Mouse (Mus musculus) bone marrow, adult 2 months (tissue): ENCODE measurements around the gene Slc27a2. TPM values are rescaled to one million over a fixed set of nuclear protein-coding genes. Genes with fewer than 3 reads are reported as not detected.

Experiments
- H3K27ac ChIP-seq: fragments of 200-500 bp; 2 replicates; pipeline ENCODE4 v1.5.1; 2012; ENCODE audit warnings: low read depth, mild to moderate bottlenecking, control low read depth, inconsistent platforms, low read length; ENCODE audit not compliant: control insufficient read depth, poor library complexity, insufficient read depth
- H3K4me1 ChIP-seq: fragments of 200-500 bp; 2 replicates; pipeline ENCODE4 v1.6.1; 2011; ENCODE audit warnings: low read length; ENCODE audit not compliant: control insufficient read depth, insufficient read depth
- H3K4me3 ChIP-seq: fragments of 200-500 bp; replicated peaks from 2 replicates; pipeline ENCODE3; 2011; ENCODE audit warnings: mild to moderate bottlenecking, low read depth, low read length, control low read depth; ENCODE audit not compliant: control insufficient read depth
- CTCF ChIP-seq: fragments of 200-500 bp; IDR thresholded peaks from 2 replicates; pipeline ENCODE4 v1.5.1; 2011; ENCODE audit warnings: low read length, control low read depth; ENCODE audit not compliant: control insufficient read depth, insufficient read depth
- POLR2A ChIP-seq: fragments of 200-500 bp; IDR thresholded peaks from 2 replicates; pipeline ENCODE4 v1.6.1; 2011; ENCODE audit warnings: low read depth, mild to moderate bottlenecking, control low read depth, low read length, borderline replicate concordance; ENCODE audit not compliant: control insufficient read depth
- WGBS: fragments of 180-500 bp; shearing (Covaris S2); methylation state at CpG from one replicate; pipeline ENCODE4 v1.1.7; 2018; 5-methylcytosine and 5-hydroxymethylcytosine counted together
- polyA plus RNA-seq: library from polyadenylated mRNA; stranded (reverse); fragments of >200 nt; gene quantifications from 2 replicates; pipeline ENCODE4 v1.2.4, GENCODE M21; 2011; ENCODE audit warnings: low replicate concordance; ENCODE audit not compliant: missing spikeins, insufficient read depth, insufficient read length

Gene Slc27a2
- polyA plus RNA-seq, result 0.77 and 13.0 TPM in 2 replicates

GRCm38 (mm10) chr2:126552357-126553290, at the start of gene Slc27a2:
Gene Slc27a2, plus strand, starts transcription at chr2:126552407.
- Histone ChIP-seq H3K4me1 (peaks cover 4% of the 10 kb centered on the region; the same call in 1 of the 2 replicates), H3K4me3 (peak within 1 kb of the TSS; percentile 37), H3K27ac (no peak within 1 kb of the TSS)
- 1% methylated on average over 61 of the region's 61 CpGs for WGBS
- no peak for TF ChIP-seq POLR2A

DNA sequence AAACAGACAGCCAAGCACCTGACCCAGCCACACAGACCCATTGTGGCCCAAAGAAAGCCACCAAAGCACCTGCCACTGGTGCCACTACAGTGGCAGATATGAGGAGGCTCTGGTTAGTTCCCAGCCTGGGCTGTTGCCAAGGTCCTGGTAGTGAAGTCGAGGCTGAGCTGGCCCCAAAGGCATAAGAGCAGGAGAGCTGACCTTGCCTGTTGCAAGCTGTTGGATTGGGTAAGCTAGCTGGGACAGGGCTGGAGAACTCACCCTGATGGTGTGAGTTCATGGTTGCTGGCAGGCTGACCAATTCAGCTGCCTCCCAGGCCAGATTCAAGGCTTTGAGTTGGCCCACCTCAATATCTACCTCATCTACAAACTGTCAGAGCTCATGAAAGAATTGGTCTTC, 47.1 kb upstream of the Slc27a2 start:
- H3K4me1 ChIP-seq, result peaks cover 2% of the 10 kb centered on the region; the same call in 1 of the 2 replicates
- WGBS, result 19% methylated on average over 1 of the region's 1 CpGs
- H3K4me3 ChIP-seq, result no peak overlapping the region
- no peak overlapping the region for H3K27ac ChIP-seq
- TF ChIP-seq POLR2A (no peak), CTCF (no peak)

GRCm38 (mm10) chr2:126507477-126507876, 44.7 kb upstream of the Slc27a2 start:
- TF ChIP-seq CTCF (no peak), POLR2A (no peak)
- whole genome bisulfite sequencing, result 56% methylated on average over 5 of the region's 5 CpGs
- H3K4me1 ChIP-seq, result peaks cover 2% of the 10 kb centered on the region; the same call in 1 of the 2 replicates

GRCm38 (mm10) chr2:126508228-126508627, 44.0 kb upstream of the Slc27a2 start:
- H3K4me1 ChIP-seq, result peaks cover 2% of the 10 kb centered on the region; the same call in 1 of the 2 replicates
- TF ChIP-seq CTCF (no peak), POLR2A (no peak)
- no peak overlapping the region for H3K4me3 ChIP-seq
- H3K27ac ChIP-seq, result no peak overlapping the region
- WGBS, result 12% methylated on average over 1 of the region's 1 CpGs

More at GRCm38 (mm10) chr2:126507477-126507876, 44.7 kb upstream of the Slc27a2 start:
- Histone ChIP-seq H3K27ac (no peak overlapping the region), H3K4me3 (no peak overlapping the region)

- no peak for TF ChIP-seq CTCF
- TF ChIP-seq POLR2A, result no peak
- Histone ChIP-seq H3K27ac (peak overlapping the region; percentile 53; the same call in 1 of the 2 replicates), H3K4me3 (no peak overlapping the region), H3K4me1 (peaks cover 4% of the 10 kb centered on the region)
- WGBS, result 14% methylated on average over 6 of the region's 6 CpGs
Observed at GRCm38 (mm10) chr2:126515069-126515826, 37.0 kb upstream of the Slc27a2 start.

- WGBS, result 24% methylated on average over 11 of the region's 11 CpGs
- Histone ChIP-seq H3K27ac (no peak overlapping the region), H3K4me1 (peaks cover 4% of the 10 kb centered on the region), H3K4me3 (no peak overlapping the region)
- TF ChIP-seq CTCF (no peak), POLR2A (no peak)
Observed at GRCm38 (mm10) chr2:126519872-126520581, 32.2 kb upstream of the Slc27a2 start.

GRCm38 (mm10) chr2:126520828-126521227, 31.4 kb upstream of the Slc27a2 start:
- H3K27ac ChIP-seq, result no peak overlapping the region
- 12% methylated on average over 7 of the region's 7 CpGs for WGBS
- H3K4me1 ChIP-seq, result peaks cover 1% of the 10 kb centered on the region; the same call in 1 of the 2 replicates
- no peak overlapping the region for H3K4me3 ChIP-seq
- TF ChIP-seq CTCF (no peak), POLR2A (no peak)
